Mouse (Mus musculus): ENCODE measurements around the gene Arid3c. TPM values are rescaled to one million over a fixed set of nuclear protein-coding genes. Genes with fewer than 3 reads are reported as not detected.
"Not testable (repeated sequence)": the region's sequence is repeated elsewhere in the genome, so short reads cannot be mapped to it uniquely, and the experiment has no call there.

The Arid3c gene
- polyA plus RNA-seq, 1 experiment from 2014 or later: not detected

- not testable (repeated sequence) for ATAC-seq (ENCODE audit: insufficient number of reproducible peaks, insufficient read depth, low FRiP score, low read depth); H3K4me2 ChIP-seq (ENCODE audit: low read length)
- 19% methylated on average over 4 of the region's 4 CpGs for WGBS
Measured at GRCm38 (mm10) chr4:41693511-41693910, 37.4 kb downstream of the Arid3c start.

DNA sequence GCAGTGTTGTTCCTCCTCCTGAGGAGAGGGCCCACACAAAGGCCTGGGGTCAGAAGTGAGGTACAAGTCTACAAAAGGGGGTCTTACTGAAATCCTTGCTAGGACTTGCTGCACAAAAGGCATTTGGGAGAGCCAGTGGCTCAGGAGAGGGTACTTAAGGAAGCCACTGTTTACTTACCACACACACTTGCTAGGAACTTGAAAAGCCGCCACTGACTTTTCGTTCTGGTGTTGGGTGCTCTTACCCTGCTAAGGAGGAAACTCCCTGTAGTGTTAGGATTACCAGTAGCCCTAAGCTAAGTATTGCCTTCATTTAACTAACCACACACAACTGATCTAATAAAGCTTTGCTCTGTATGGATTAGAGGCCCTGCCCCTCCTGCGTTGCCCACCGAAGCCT lies 40.9 kb downstream of the Arid3c start:
- H3K27ac ChIP-seq (replicated peaks in 1 of 2; ENCODE audit: control insufficient read depth in 1 of 2, insufficient read depth in 1 of 2, low read depth in 2 of 2, low read length in 2 of 2); H3K4me3 ChIP-seq (ENCODE audit: control insufficient read depth in 1 of 2, insufficient read depth in 1 of 2, low read depth in 1 of 2, low read length in 2 of 2); H3K9me3 ChIP-seq (ENCODE audit: control insufficient read depth, low read length); H3K9ac ChIP-seq (ENCODE audit: low read length); H3K27me3 ChIP-seq (ENCODE audit: control insufficient read depth, insufficient read depth, low read length); H3K36me3 ChIP-seq (ENCODE audit: control insufficient read depth, insufficient read depth, low read length); H3K4me1 ChIP-seq (ENCODE audit: control insufficient read depth in 2 of 2, insufficient read depth in 2 of 2, low read length in 2 of 2); H3K4me2 ChIP-seq (ENCODE audit: low read length); ATAC-seq (ENCODE audit: insufficient number of reproducible peaks, insufficient read depth, low FRiP score, low read depth): not testable (repeated sequence)
- WGBS: no CpG with 5 or more reads among the region's 4 CpGs

More at GRCm38 (mm10) chr4:41693511-41693910, 37.4 kb downstream of the Arid3c start:
- not testable (repeated sequence) for H3K4me1 ChIP-seq (ENCODE audit: control insufficient read depth in 2 of 2, insufficient read depth in 2 of 2, low read length in 2 of 2); H3K4me3 ChIP-seq (ENCODE audit: control insufficient read depth in 1 of 2, insufficient read depth in 1 of 2, low read depth in 1 of 2, low read length in 2 of 2); H3K9me3 ChIP-seq (ENCODE audit: control insufficient read depth, low read length); H3K27ac ChIP-seq (replicated peaks in 1 of 2; ENCODE audit: control insufficient read depth in 1 of 2, insufficient read depth in 1 of 2, low read depth in 2 of 2, low read length in 2 of 2); H3K9ac ChIP-seq (ENCODE audit: low read length); H3K27me3 ChIP-seq (ENCODE audit: control insufficient read depth, insufficient read depth, low read length); H3K36me3 ChIP-seq (ENCODE audit: control insufficient read depth, insufficient read depth, low read length)

- H3K4me1 ChIP-seq (ENCODE audit: control insufficient read depth in 2 of 2, insufficient read depth in 2 of 2, low read length in 2 of 2); H3K4me3 ChIP-seq (ENCODE audit: control insufficient read depth in 1 of 2, insufficient read depth in 1 of 2, low read depth in 1 of 2, low read length in 2 of 2); H3K27me3 ChIP-seq (ENCODE audit: control insufficient read depth, insufficient read depth, low read length); H3K4me2 ChIP-seq (ENCODE audit: low read length); H3K36me3 ChIP-seq (ENCODE audit: control insufficient read depth, insufficient read depth, low read length); H3K9ac ChIP-seq (ENCODE audit: low read length); H3K27ac ChIP-seq (replicated peaks in 1 of 2; ENCODE audit: control insufficient read depth in 1 of 2, insufficient read depth in 1 of 2, low read depth in 2 of 2, low read length in 2 of 2); H3K9me3 ChIP-seq (ENCODE audit: control insufficient read depth, low read length); ATAC-seq (ENCODE audit: insufficient number of reproducible peaks, insufficient read depth, low FRiP score, low read depth): not testable (repeated sequence)
- WGBS: 50% methylated on average over 1 of the region's 1 CpGs
Measured at GRCm38 (mm10) chr4:41688562-41688961, 42.4 kb downstream of the Arid3c start.

DNA sequence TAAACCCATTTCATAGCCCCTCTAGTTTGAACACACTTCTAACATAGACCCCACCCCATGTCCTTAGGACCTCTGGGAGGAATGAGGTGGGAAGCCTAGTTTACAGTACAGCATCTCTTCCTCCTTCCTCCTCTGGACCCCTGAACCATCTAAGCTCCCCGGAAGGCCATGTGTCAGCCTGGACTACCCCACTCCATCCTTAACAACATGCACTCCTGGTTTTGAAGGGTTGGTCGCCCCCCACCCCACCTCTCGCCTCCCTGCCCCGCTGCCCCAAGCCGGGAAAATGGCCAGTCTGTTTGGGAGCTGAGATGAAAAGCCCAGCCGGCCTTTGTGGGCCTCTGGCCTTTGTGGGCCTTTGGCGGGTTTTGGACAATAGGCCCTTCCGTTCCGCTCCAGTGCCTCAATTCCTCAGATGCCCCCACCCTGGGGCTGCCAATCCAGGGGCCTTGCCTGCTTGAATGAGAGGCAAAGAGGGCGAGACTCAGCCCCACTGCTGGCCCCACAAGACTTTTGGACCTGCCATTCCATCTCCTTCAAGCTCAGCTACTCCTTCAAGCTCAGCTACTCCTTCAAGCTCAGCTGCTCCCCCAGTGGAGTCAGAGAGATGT lies 45.0 kb downstream of the Arid3c start:
- not testable (repeated sequence) for ATAC-seq (ENCODE audit: insufficient number of reproducible peaks, insufficient read depth, low FRiP score, low read depth); H3K9me3 ChIP-seq (ENCODE audit: control insufficient read depth, low read length); H3K4me3 ChIP-seq (ENCODE audit: control insufficient read depth in 1 of 2, insufficient read depth in 1 of 2, low read depth in 1 of 2, low read length in 2 of 2); H3K27ac ChIP-seq (replicated peaks in 1 of 2; ENCODE audit: control insufficient read depth in 1 of 2, insufficient read depth in 1 of 2, low read depth in 2 of 2, low read length in 2 of 2); H3K27me3 ChIP-seq (ENCODE audit: control insufficient read depth, insufficient read depth, low read length); H3K36me3 ChIP-seq (ENCODE audit: control insufficient read depth, insufficient read depth, low read length); H3K9ac ChIP-seq (ENCODE audit: low read length); H3K4me1 ChIP-seq (ENCODE audit: control insufficient read depth in 2 of 2, insufficient read depth in 2 of 2, low read length in 2 of 2); H3K4me2 ChIP-seq (ENCODE audit: low read length)
- WGBS: 85% methylated on average over 9 of the region's 10 CpGs

GRCm38 (mm10) chr4:41684931-41685453 lies 46.0 kb downstream of the Arid3c start:
- 2% methylated on average over 13 of the region's 14 CpGs for WGBS
- H3K36me3 ChIP-seq (ENCODE audit: control insufficient read depth, insufficient read depth, low read length); H3K27ac ChIP-seq (replicated peaks in 1 of 2; ENCODE audit: control insufficient read depth in 1 of 2, insufficient read depth in 1 of 2, low read depth in 2 of 2, low read length in 2 of 2); H3K4me3 ChIP-seq (ENCODE audit: control insufficient read depth in 1 of 2, insufficient read depth in 1 of 2, low read depth in 1 of 2, low read length in 2 of 2); ATAC-seq (ENCODE audit: insufficient number of reproducible peaks, insufficient read depth, low FRiP score, low read depth); H3K27me3 ChIP-seq (ENCODE audit: control insufficient read depth, insufficient read depth, low read length); H3K9me3 ChIP-seq (ENCODE audit: control insufficient read depth, low read length); H3K9ac ChIP-seq (ENCODE audit: low read length): not testable (repeated sequence)
- Histone ChIP-seq H3K4me1 (ENCODE audit: control insufficient read depth in 2 of 2, insufficient read depth in 2 of 2, low read length in 2 of 2) (peaks cover 2 to 11% of the 10 kb centered on the region in 2 experiments; a peak in 2 of 4 replicates), H3K4me2 (ENCODE audit: low read length) (peak overlapping the region; percentile 38; the same call in 1 of the 2 replicates)

- H3K4me3 ChIP-seq (ENCODE audit: control insufficient read depth in 1 of 2, insufficient read depth in 1 of 2, low read depth in 1 of 2, low read length in 2 of 2); H3K9ac ChIP-seq (ENCODE audit: low read length); ATAC-seq (ENCODE audit: insufficient number of reproducible peaks, insufficient read depth, low FRiP score, low read depth); H3K27me3 ChIP-seq (ENCODE audit: control insufficient read depth, insufficient read depth, low read length); H3K9me3 ChIP-seq (ENCODE audit: control insufficient read depth, low read length); H3K36me3 ChIP-seq (ENCODE audit: control insufficient read depth, insufficient read depth, low read length): not testable (repeated sequence)
- 3% methylated on average over 23 of the region's 27 CpGs for WGBS
- Histone ChIP-seq H3K4me1 (ENCODE audit: control insufficient read depth in 2 of 2, insufficient read depth in 2 of 2, low read length in 2 of 2) (peaks cover 5 to 18% of the 10 kb centered on the region in 2 experiments; a peak in 3 of 4 replicates), H3K4me2 (ENCODE audit: low read length) (peak overlapping the region; percentile 38), H3K27ac (replicated peaks in 1 of 2; ENCODE audit: control insufficient read depth in 1 of 2, insufficient read depth in 1 of 2, low read depth in 2 of 2, low read length in 2 of 2) (peak overlapping the region in 1 of 2 experiments; percentile 28; a peak in 1 of 4 replicates)
Measured at GRCm38 (mm10) chr4:41684131-41684930, 46.6 kb downstream of the Arid3c start.

GRCm38 (mm10) chr4:41683303-41683702 lies 47.6 kb downstream of the Arid3c start:
- 0% methylated on average over 1 of the region's 27 CpGs for WGBS
- Histone ChIP-seq H3K4me2 (ENCODE audit: low read length) (peak overlapping the region; percentile 38; the same call in 1 of the 2 replicates), H3K4me1 (ENCODE audit: control insufficient read depth in 2 of 2, insufficient read depth in 2 of 2, low read length in 2 of 2) (peaks cover 15 to 28% of the 10 kb centered on the region in 2 experiments), H3K4me3 (ENCODE audit: control insufficient read depth in 1 of 2, insufficient read depth in 1 of 2, low read depth in 1 of 2, low read length in 2 of 2) (peak overlapping the region in 1 of 2 experiments; percentile 18; a peak in 1 of 4 replicates)
- H3K9me3 ChIP-seq (ENCODE audit: control insufficient read depth, low read length); ATAC-seq (ENCODE audit: insufficient number of reproducible peaks, insufficient read depth, low FRiP score, low read depth); H3K36me3 ChIP-seq (ENCODE audit: control insufficient read depth, insufficient read depth, low read length); H3K27ac ChIP-seq (replicated peaks in 1 of 2; ENCODE audit: control insufficient read depth in 1 of 2, insufficient read depth in 1 of 2, low read depth in 2 of 2, low read length in 2 of 2); H3K27me3 ChIP-seq (ENCODE audit: control insufficient read depth, insufficient read depth, low read length); H3K9ac ChIP-seq (ENCODE audit: low read length): not testable (repeated sequence)

All from heart, embryonic 14.5 days (tissue).